Mouse (Mus musculus): ENCODE results near the gene Kcnh4.

Kcnh4 gene

GRCm38 (mm10) chr11:100730477-100731205 is 29.1 kb downstream of the Kcnh4 start:
- no peak for DNase-seq (ENCODE audit: low spot score)

- no peak for DNase-seq (ENCODE audit: low spot score)
Measured at GRCm38 (mm10) chr11:100729976-100730375, 29.8 kb downstream of the Kcnh4 start.

- no peak for DNase-seq (ENCODE audit: low spot score)
Measured at GRCm38 (mm10) chr11:100728601-100729000, 31.1 kb downstream of the Kcnh4 start.

- no peak for DNase-seq (ENCODE audit: low spot score)
Measured at GRCm38 (mm10) chr11:100727201-100727600, 32.5 kb downstream of the Kcnh4 start.

GRCm38 (mm10) chr11:100724919-100725512 is 34.7 kb downstream of the Kcnh4 start:
- no peak for DNase-seq (ENCODE audit: low spot score)

GRCm38 (mm10) chr11:100722493-100723028 is 37.2 kb downstream of the Kcnh4 start:
- no peak for DNase-seq (ENCODE audit: low spot score)

GRCm38 (mm10) chr11:100721776-100722492 is 37.8 kb downstream of the Kcnh4 start:
- no peak for DNase-seq (ENCODE audit: low spot score)

GRCm38 (mm10) chr11:100721254-100721653 is 38.5 kb downstream of the Kcnh4 start:
- no peak for DNase-seq (ENCODE audit: low spot score)

- no peak for DNase-seq (ENCODE audit: low spot score)
Measured at GRCm38 (mm10) chr11:100720345-100720744, 39.4 kb downstream of the Kcnh4 start.

- DNase-seq (ENCODE audit: low spot score): no peak
Measured at GRCm38 (mm10) chr11:100719893-100720292, 39.8 kb downstream of the Kcnh4 start.

- no peak for DNase-seq (ENCODE audit: low spot score)
Measured at GRCm38 (mm10) chr11:100719312-100719711, 40.4 kb downstream of the Kcnh4 start.

GRCm38 (mm10) chr11:100718866-100719265 is 40.9 kb downstream of the Kcnh4 start:
- no peak for DNase-seq (ENCODE audit: low spot score)

- no peak for DNase-seq (ENCODE audit: low spot score)
Measured at GRCm38 (mm10) chr11:100718462-100718861, 41.3 kb downstream of the Kcnh4 start.

GRCm38 (mm10) chr11:100716649-100717048 is 43.1 kb downstream of the Kcnh4 start:
- no peak for DNase-seq (ENCODE audit: low spot score)

GRCm38 (mm10) chr11:100714948-100715347 is 44.8 kb downstream of the Kcnh4 start:
- DNase-seq (ENCODE audit: low spot score): no peak

- peak; percentile 70 for DNase-seq (ENCODE audit: low spot score)
Measured at GRCm38 (mm10) chr11:100714534-100714915, 45.2 kb downstream of the Kcnh4 start.

GRCm38 (mm10) chr11:100713735-100714533 is 45.8 kb downstream of the Kcnh4 start, which contains the start of gene Hspb9:
Hspb9 (plus strand) TSS chr11:100713850.
- DNase-seq (ENCODE audit: low spot score): peak; percentile 60

GRCm38 (mm10) chr11:100713174-100713573 is 46.6 kb downstream of the Kcnh4 start:
- DNase-seq (ENCODE audit: low spot score): no peak

GRCm38 (mm10) chr11:100711783-100712615 is 47.7 kb downstream of the Kcnh4 start, which contains the start of gene Kat2a:
Kat2a (minus strand) TSS chr11:100712465.
- DNase-seq (ENCODE audit: low spot score): no peak

GRCm38 (mm10) chr11:100710977-100711376 is 48.8 kb downstream of the Kcnh4 start:
- DNase-seq (ENCODE audit: low spot score): no peak

GRCm38 (mm10) chr11:100710528-100710927 is 49.2 kb downstream of the Kcnh4 start:
- no peak for DNase-seq (ENCODE audit: low spot score)

All from spleen, adult 12 weeks (tissue).